Mouse (Mus musculus): ENCODE results near the gene Rdh8. TPM values are rescaled to one million over a fixed set of nuclear protein-coding genes. Genes with fewer than 3 reads are reported as not detected.

Gene Rdh8
- total RNA-seq (2023) = not detected in 2 replicates

DNA sequence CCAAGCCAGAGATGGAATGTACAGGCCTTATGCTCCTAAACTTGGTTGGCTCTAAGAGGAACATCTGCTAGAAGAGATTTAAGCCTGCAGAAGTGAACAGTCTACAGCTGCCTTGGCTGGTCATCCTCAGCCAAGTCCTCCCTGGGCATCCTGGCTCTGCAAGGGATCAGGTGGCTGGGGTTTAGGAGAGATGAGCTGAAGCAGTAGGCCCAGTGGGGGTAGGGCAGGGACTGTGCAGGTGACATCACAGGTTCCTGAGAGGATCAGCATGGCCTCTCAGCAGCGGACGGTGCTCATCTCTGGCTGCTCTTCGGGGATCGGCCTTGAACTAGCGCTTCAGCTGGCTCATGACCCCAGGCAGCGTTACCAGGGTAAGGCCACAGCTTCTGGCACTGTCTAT is at the start of gene Rdh8:
Gene Rdh8, plus strand, starts transcription at position 268 of the 400 bp plus-strand sequence.

GRCm38 (mm10) chr9:20814521-20815272 is 3.6 kb upstream of the Rdh8 start, which contains the start of gene Col5a3:
TSS of gene Col5a3 (minus strand) at chr9:20815067.

DNA sequence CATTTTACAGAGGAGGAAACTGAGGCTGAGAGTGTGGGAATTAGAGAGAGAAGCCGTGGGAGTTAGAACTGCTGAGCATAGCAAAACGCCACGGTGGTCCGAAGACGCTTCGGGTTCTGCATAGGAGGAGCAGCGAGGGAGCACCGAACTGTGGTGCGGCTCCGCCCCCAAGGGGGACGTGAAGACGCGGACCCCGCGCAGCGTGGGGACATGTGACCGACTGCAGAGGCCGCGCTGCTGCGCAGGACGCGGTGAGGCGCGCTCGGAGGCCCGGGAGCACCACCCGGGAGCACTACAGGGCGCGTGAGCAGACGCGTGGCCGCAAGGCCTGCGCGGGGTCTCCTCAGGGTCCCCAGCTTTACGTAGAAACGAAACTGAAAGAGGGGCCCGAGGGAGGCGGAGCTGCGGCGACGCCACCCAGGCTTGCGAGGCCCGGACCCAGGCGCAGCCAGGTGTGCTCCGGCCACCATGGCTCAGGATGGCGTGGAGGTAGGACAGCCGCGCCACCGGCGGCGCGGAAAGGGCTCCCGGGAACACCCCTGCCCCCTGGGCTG is 50.2 kb downstream of the Rdh8 start, which contains the start of gene A230050P20Rik:
Gene A230050P20Rik, plus strand, starts transcription at position 195 of the 554 bp plus-strand sequence.

Other genes with a start within 250 kb of the Rdh8 start
- 1.7 and 2.0 TPM in 2 replicates for gene Zfp846, start 237.2 kb upstream of the Rdh8 start, total RNA-seq (2023)
- gene Ubl5, start 175.6 kb upstream of the Rdh8 start, total RNA-seq (2023) = 323 and 368 TPM in 2 replicates
- 43.4 and 49.5 TPM in 2 replicates for gene Fbxl12, start 173.7 kb upstream of the Rdh8 start, total RNA-seq (2023)
- gene Pin1, start 166.4 kb upstream of the Rdh8 start, total RNA-seq (2023) = 11.0 and 11.6 TPM in 2 replicates
- gene Olfm2, start 72.2 kb upstream of the Rdh8 start, total RNA-seq (2023) = not detected in 2 replicates
- 0.84 and 1.1 TPM in 2 replicates for gene Col5a3, start 3.4 kb upstream of the Rdh8 start, total RNA-seq (2023)
- 2.2 and 3.8 TPM in 2 replicates for gene A230050P20Rik, start 50.1 kb downstream of the Rdh8 start, total RNA-seq (2023)
- gene Angptl6, start 61.2 kb downstream of the Rdh8 start, total RNA-seq (2023) = 0.38 and 0.50 TPM in 2 replicates
- 23.1 and 26.1 TPM in 2 replicates for gene Ppan, start 69.7 kb downstream of the Rdh8 start, total RNA-seq (2023)
- gene Eif3g, start 80.1 kb downstream of the Rdh8 start, total RNA-seq (2023) = 60.5 and 63.2 TPM in 2 replicates
- 84.1 and 97.4 TPM in 2 replicates for gene Dnmt1, start 141.4 kb downstream of the Rdh8 start, total RNA-seq (2023)
- 9.2 and 12.2 TPM in 2 replicates for gene S1pr2, start 158.3 kb downstream of the Rdh8 start, total RNA-seq (2023)
- 39.8 and 40.6 TPM in 2 replicates for gene Mrpl4, start 184.2 kb downstream of the Rdh8 start, total RNA-seq (2023)
- 33.7 and 49.8 TPM in 2 replicates for gene Icam1, start 197.5 kb downstream of the Rdh8 start, total RNA-seq (2023)
- 0.63 and 0.79 TPM in 2 replicates for gene Icam4, start 210.9 kb downstream of the Rdh8 start, total RNA-seq (2023)
- not detected in 2 replicates for gene Icam5, start 213.6 kb downstream of the Rdh8 start, total RNA-seq (2023)
- gene Zglp1, start 248.6 kb downstream of the Rdh8 start, total RNA-seq (2023) = 1.2 TPM in 1 of 2 replicates, not detected in the other

Measured in neutrophil, adult 65 days (primary cell).